Mouse (Mus musculus) ES-E14 (cell line): ENCODE data around the gene Mast3.

Experiments
- CHD2 ChIP-seq: IDR thresholded peaks from 2 replicates; pipeline ENCODE4 v1.6.1; 2014; ENCODE audit warnings: mild to moderate bottlenecking, low read depth, low read length, inconsistent platforms
- HCFC1 ChIP-seq: IDR thresholded peaks from 2 replicates; pipeline ENCODE4 v1.6.1; 2012; ENCODE audit warnings: low read length, inconsistent platforms, borderline replicate concordance; ENCODE audit not compliant: insufficient read depth
- MAFK ChIP-seq: IDR thresholded peaks from 2 replicates; pipeline ENCODE4 v1.6.1; 2014; ENCODE audit warnings: mild to moderate bottlenecking, low read depth, low read length, inconsistent platforms; ENCODE audit not compliant: insufficient read depth
- ZNF384 ChIP-seq: IDR thresholded peaks from 2 replicates; pipeline ENCODE4 v1.6.1; 2012; ENCODE audit warnings: low read depth, low read length, inconsistent platforms

DNA sequence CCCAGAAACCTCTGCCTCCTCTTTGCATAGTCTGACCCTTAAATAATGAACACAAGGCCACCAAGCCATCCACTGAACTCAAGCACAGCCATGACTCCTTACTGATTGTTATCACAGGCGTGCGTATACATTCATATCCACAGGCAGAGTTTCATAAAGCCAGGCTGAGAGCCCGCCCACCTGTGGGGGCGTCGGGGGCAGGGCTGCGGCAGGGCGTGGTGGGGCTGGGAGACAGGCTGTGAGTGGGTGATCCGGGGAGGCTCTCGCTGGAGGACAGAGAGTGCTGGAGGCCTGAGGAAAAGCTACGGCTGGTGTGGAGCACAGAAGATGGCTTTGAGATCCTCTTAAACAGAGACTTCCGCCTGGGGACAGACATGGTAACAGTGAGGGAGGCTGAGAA lies 24.8 kb downstream of the Mast3 start:
- TF ChIP-seq HCFC1 = no peak
- TF ChIP-seq CHD2 = no peak
- TF ChIP-seq ZNF384 = no peak
- no peak for TF ChIP-seq MAFK
